Mouse (Mus musculus): Measurements from ENCODE around the gene Il18r1.

- no peak for TF ChIP-seq ZNF384 (IDR thresholded peaks at IDR 0.05; ENCODE audit: low read depth, low read length)
- TF ChIP-seq HCFC1 (IDR thresholded peaks at IDR 0.05; ENCODE audit: borderline replicate concordance, insufficient read depth, low read length), result no peak
- no peak for TF ChIP-seq ZC3H11A (IDR thresholded peaks at IDR 0.05; ENCODE audit: borderline replicate concordance, low read depth, low read length)
- TF ChIP-seq CHD2 (IDR thresholded peaks at IDR 0.05; ENCODE audit: low read depth, low read length), result no peak
- no peak for TF ChIP-seq MAFK (IDR thresholded peaks at IDR 0.05; ENCODE audit: insufficient read depth, low read depth, low read length)
These were observed 4.5 kb downstream of the Il18r1 start for GRCm38 (mm10) chr1:40469900-40470299.

Measured in ES-E14 (cell line).